Mouse (Mus musculus) thymus, adult 2 months (tissue): ENCODE results near the gene Tex26.

Experiments
- CTCF ChIP-seq: fragments of 200-500 bp; IDR thresholded peaks from 2 replicates; pipeline ENCODE4 v1.5.1; 2012; ENCODE audit warnings: mild to moderate bottlenecking, control low read depth, low read length, moderate library complexity, borderline replicate concordance; ENCODE audit not compliant: control insufficient read depth, poor library complexity, insufficient read depth; ENCODE audit errors: extremely low read depth
- POLR2A ChIP-seq: fragments of 200-500 bp; IDR thresholded peaks from 2 replicates; pipeline ENCODE4 v1.6.1; 2012; ENCODE audit warnings: mild to moderate bottlenecking, low read length, control low read depth, moderate library complexity; ENCODE audit not compliant: control insufficient read depth, poor library complexity, insufficient read depth; ENCODE audit errors: extremely low read depth

DNA sequence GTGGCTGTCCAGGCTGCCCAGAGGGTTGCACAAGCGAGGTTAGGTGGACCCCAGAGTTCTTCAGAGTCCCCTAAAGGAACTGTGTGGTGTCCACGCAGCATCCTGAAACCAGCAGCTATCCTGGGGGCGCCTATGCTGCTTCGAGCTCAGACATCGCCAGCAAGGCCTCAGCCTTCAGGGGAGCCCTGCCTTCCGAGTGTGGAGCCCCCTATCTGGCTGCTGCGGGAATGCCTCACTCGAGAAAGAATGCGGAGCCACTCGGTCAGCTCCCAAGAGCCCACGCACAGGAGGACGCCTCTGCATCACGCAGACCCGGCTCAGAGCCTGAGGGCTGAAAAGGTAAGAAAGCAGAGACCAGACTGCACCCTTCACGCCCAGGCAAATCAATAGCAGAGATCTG lies 50.8 kb downstream of the Tex26 start:
- TF ChIP-seq CTCF (no peak), POLR2A (no peak)
